Mouse (Mus musculus) macrophage (primary cell): ENCODE results near the gene Vrk3. TPM values are rescaled to one million over a fixed set of nuclear protein-coding genes. Genes with fewer than 3 reads are reported as not detected.
"Not testable (repeated sequence)": the region's sequence is repeated elsewhere in the genome, so short reads cannot be mapped to it uniquely, and the experiment has no call there.

Experiments
- H3K27ac ChIP-seq: fragments of 350-480 bp; formaldehyde crosslinking; 2 replicates; pipeline ENCODE4 v1.9.0; 2021
- H3K36me3 ChIP-seq: fragments of 350-480 bp; formaldehyde crosslinking; 2 replicates; pipeline ENCODE4 v1.9.0; 2021; ENCODE audit errors: inconsistent target
- H3K4me3 ChIP-seq: fragments of 350-480 bp; formaldehyde crosslinking; 2 replicates; pipeline ENCODE4 v1.9.0; 2021; ENCODE audit errors: inconsistent target
- H3K79me2 ChIP-seq: fragments of 350-480 bp; formaldehyde crosslinking; 2 replicates; pipeline ENCODE4 v1.9.0; 2021; ENCODE audit errors: inconsistent target
- WGBS: methylation state at CpG from one replicate; pipeline ENCODE4 v1.1.7; 2026; ENCODE audit warnings: inconsistent platforms; ENCODE audit not compliant: missing documents; 5-methylcytosine and 5-hydroxymethylcytosine counted together
- polyA plus RNA-seq: library from polyadenylated mRNA; stranded (reverse); fragments of 250-400 nt; gene quantifications from 3 replicates; pipeline ENCODE4 v1.2.4, GENCODE M21; 2018; ENCODE audit warnings: inconsistent platforms
- total RNA-seq, 78 experiments: library from RNA; depleted of rRNA; stranded (reverse); fragments of 250-400 nt; gene quantifications; 1 replicate in 9 of 78; 2 replicates in 24 of 78; 3 replicates in 43 of 78; 4 replicates in 2 of 78; pipeline ENCODE4 v1.2.4; 2018; ENCODE audit warnings: inconsistent platforms in 56 of 78

The Vrk3 gene
- total RNA-seq (2018; cell fraction: chromatin; rRNA removed): 100 to 1,000 TPM in 2 of 26 experiments, 10 to 100 TPM in 24; 40.0 to 125 (median 68.7) TPM
- total RNA-seq (2018; cell fraction: cytosol; rRNA removed): 10 to 100 TPM; 24.5 to 46.9 (median 41.9) TPM
- total RNA-seq (2018; cell fraction: nucleus; rRNA removed): 10 to 100 TPM; 28.3 to 78.2 (median 43.7) TPM
- 25.2 to 68.8 TPM (median 45.1 TPM) in 3 replicates for polyA plus RNA-seq

DNA sequence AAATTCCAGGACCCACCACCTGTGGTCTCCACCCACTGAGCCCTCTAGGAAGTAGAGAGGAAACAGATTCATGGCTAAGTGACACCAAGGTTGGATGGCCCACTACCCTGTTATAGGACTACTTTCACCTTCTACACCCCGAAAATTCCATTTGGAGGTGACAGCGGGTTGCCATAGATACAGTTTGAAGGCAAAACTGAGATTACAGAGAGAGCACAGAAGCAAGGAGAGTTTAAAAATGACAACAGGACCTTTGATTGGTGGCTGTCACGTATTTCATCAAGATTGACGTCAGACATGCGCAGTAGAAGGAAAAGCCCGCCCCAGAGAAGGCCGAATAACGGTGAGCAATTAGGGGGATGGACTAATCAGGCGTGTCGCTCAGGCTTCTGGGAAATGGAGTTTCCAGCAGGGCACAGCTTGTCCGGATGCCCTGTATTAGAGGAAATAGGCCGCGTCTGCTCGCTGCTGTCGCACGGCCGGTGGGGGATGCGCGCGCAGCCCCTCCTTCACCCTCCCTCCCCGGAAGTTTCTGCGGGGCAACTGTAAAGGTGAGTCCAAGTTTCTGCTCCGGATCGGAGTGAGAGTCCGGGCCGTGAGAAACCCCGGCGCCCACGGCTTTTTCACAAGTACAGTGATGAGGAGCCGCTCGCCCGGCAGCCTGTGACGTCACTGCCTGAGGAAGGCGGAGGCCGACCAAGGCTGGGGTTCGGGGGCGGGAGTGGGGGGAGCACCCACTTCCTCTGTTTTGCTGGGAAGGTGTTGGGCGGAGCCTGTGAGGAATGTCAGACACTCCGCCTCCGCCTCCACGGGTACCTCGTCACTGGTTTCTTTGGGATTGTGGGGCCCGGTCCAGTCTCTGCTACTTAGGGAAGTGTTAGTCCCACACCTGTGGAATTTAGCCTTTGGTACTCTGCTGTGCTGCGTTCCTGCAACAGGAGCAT, at the start of gene Vrk3:
Gene Vrk3, plus strand, starts transcription at position 313 of the 944 bp plus-strand sequence.
- H3K79me2 ChIP-seq: peaks cover 31% of the 10 kb centered on the region
- peak within 1 kb of the TSS; percentile 69 for H3K27ac ChIP-seq
- peak within 1 kb of the TSS; percentile 61 for H3K4me3 ChIP-seq
- peaks cover 4% of the 10 kb centered on the region; the same call in 1 of the 2 replicates for H3K36me3 ChIP-seq
- under 1% methylated on average over 44 of the region's 44 CpGs for WGBS

GRCm38 (mm10) chr7:44701921-44702320, 46.3 kb upstream of the Vrk3 start:
- Histone ChIP-seq H3K4me3 (no peak overlapping the region), H3K79me2 (no peaks in the 10 kb centered on the region), H3K27ac (no peak overlapping the region), H3K36me3 (no peaks in the 10 kb centered on the region)
- 34% methylated on average over 5 of the region's 6 CpGs for WGBS

DNA sequence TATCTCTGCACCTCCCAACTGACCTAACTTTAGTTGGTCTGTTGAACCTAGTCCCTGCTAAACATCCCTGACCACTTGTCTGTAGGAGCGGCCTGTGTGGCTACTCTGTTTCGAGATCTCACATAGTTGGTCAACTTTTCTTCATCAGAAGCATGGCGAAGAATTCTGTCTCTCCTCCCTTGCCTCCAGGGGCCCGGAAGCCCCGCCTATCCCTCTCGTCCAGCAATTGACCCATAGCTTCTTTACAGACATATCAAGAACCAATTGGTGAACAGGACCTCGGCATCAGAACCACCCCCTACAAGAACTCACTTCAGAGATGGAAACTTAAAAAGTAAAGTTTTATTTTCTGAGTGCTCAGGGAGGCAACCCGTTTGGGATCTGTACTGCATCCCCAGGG, 45.2 kb upstream of the Vrk3 start:
- H3K4me3 ChIP-seq: no peak overlapping the region
- no peaks in the 10 kb centered on the region for H3K79me2 ChIP-seq
- no peaks in the 10 kb centered on the region for H3K36me3 ChIP-seq
- 89% methylated on average over 8 of the region's 8 CpGs for WGBS
- no peak overlapping the region for H3K27ac ChIP-seq

GRCm38 (mm10) chr7:44704363-44704762, 43.9 kb upstream of the Vrk3 start:
- Histone ChIP-seq H3K27ac (no peak overlapping the region), H3K79me2 (no peaks in the 10 kb centered on the region), H3K36me3 (no peaks in the 10 kb centered on the region), H3K4me3 (no peak overlapping the region)
- 63% methylated on average over 3 of the region's 3 CpGs for WGBS

DNA sequence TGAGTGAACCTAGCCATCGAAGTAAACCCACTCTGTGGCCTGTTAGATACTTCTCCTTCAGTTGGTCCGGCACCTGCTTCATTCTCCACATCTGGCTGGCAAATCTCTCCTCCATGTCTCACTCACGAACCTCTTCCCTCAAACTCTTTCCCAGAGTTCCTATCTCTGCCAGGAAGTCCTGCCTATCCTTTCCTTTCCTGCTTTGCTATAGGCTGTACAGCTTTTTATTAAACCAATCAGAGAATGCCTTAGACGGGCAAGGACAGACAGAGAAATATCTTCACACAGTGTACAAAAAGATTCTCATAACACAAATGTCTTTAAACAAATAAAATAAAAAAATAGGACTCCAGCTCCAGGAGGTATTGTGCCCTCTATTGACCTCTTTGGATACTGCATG, 43.1 kb upstream of the Vrk3 start:
- H3K36me3 ChIP-seq: no peaks in the 10 kb centered on the region
- no peak overlapping the region for H3K27ac ChIP-seq
- WGBS: 91% methylated on average over 4 of the region's 4 CpGs
- H3K79me2 ChIP-seq: no peaks in the 10 kb centered on the region
- no peak overlapping the region for H3K4me3 ChIP-seq

- no peak overlapping the region for H3K27ac ChIP-seq
- H3K4me3 ChIP-seq: no peak overlapping the region
- no peaks in the 10 kb centered on the region for H3K79me2 ChIP-seq
Measured at GRCm38 (mm10) chr7:44706322-44706721, 41.9 kb upstream of the Vrk3 start.

GRCm38 (mm10) chr7:44707169-44707675, 41.0 kb upstream of the Vrk3 start:
- 94% methylated on average over 5 of the region's 5 CpGs for WGBS
- no peaks in the 10 kb centered on the region for H3K79me2 ChIP-seq
- H3K27ac ChIP-seq: no peak overlapping the region
- H3K4me3 ChIP-seq: no peak overlapping the region
- H3K36me3 ChIP-seq: no peaks in the 10 kb centered on the region

More at GRCm38 (mm10) chr7:44706322-44706721, 41.9 kb upstream of the Vrk3 start:
- no peaks in the 10 kb centered on the region for H3K36me3 ChIP-seq

DNA sequence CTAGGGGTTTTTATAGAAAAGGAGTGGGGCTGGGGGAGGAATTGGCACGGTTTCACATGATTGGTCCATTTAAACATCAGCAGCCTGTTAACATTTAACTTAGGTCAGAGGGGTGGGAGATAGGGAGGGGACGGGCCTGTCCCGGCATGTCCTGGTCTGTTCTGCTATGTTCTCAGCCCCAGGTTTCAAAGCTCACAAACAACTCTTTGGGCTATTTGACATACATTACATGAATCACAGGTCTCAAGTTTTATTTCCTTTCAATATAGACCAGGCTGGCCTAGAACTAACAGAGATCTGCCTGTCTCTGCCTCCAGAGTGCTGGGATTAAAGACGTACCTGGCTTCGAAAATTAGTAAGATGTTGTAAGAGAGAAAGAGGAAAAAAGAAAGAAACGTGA, 40.1 kb upstream of the Vrk3 start:
- not testable (repeated sequence) for H3K27ac ChIP-seq, H3K4me3 ChIP-seq, H3K79me2 ChIP-seq, H3K36me3 ChIP-seq
- 89% methylated on average over 5 of the region's 6 CpGs for WGBS

- 83% methylated on average over 14 of the region's 14 CpGs for WGBS
- H3K4me3 ChIP-seq: no peak within 1 kb of the TSS
- no peaks in the 10 kb centered on the region for H3K79me2 ChIP-seq
- no peaks in the 10 kb centered on the region for H3K36me3 ChIP-seq
- no peak within 1 kb of the TSS for H3K27ac ChIP-seq
Measured at GRCm38 (mm10) chr7:44708574-44708973, 39.6 kb upstream of the Vrk3 start, which contains the start of gene Izumo2. Izumo2 (plus strand) TSS chr7:44708742.

DNA sequence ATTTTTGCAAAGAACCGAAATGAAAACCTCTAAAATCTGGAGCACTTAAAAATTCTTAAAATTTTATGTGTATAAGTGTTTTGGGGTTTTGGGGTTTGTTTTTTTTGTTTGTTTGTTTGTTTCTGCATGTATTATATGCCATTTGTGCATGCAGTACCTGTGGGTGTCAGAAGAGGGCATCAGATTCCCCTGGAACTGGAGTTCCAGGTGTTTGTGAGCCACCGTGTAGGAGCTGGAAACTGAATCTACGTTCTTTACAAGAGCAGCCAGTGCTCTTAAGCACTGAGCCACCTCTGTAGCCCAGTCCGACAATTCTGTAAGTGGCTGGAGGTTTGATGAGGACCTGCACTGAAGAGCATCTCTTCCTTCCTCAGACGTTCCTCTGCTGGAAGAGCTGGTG, 38.3 kb upstream of the Vrk3 start:
- H3K79me2 ChIP-seq: no peaks in the 10 kb centered on the region
- H3K4me3 ChIP-seq: no peak overlapping the region
- H3K36me3 ChIP-seq: no peaks in the 10 kb centered on the region
- no peak overlapping the region for H3K27ac ChIP-seq
- 92% methylated on average over 5 of the region's 5 CpGs for WGBS

GRCm38 (mm10) chr7:44722058-44722457, 26.2 kb upstream of the Vrk3 start:
- no peaks in the 10 kb centered on the region for H3K79me2 ChIP-seq
- H3K36me3 ChIP-seq: no peaks in the 10 kb centered on the region
- H3K27ac ChIP-seq: no peak overlapping the region
- 70% methylated on average over 5 of the region's 5 CpGs for WGBS
- H3K4me3 ChIP-seq: no peak overlapping the region

DNA sequence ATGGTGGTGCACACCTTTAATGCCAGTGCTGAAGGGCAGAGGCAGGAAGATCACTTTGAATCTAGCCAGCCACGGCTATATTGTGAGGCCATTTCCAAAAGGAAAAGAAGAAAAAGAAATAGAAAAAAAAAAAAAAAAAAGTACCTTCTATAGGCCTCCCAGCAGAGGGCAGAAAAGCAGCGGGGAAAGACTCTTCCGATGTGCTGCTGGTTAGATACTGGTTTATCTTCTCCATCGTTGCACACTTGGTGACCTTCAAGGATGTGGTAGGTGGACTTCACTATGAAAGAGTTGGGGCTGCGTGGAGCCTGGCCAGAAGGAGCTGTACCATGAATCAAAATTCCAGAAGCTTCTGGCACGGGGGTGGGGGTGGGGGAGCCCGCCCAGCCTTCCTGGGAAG, 23.9 kb upstream of the Vrk3 start:
- Histone ChIP-seq H3K4me3 (no peak overlapping the region), H3K27ac (no peak overlapping the region), H3K79me2 (no peaks in the 10 kb centered on the region), H3K36me3 (no peaks in the 10 kb centered on the region)
- 18% methylated on average over 7 of the region's 7 CpGs for WGBS

DNA sequence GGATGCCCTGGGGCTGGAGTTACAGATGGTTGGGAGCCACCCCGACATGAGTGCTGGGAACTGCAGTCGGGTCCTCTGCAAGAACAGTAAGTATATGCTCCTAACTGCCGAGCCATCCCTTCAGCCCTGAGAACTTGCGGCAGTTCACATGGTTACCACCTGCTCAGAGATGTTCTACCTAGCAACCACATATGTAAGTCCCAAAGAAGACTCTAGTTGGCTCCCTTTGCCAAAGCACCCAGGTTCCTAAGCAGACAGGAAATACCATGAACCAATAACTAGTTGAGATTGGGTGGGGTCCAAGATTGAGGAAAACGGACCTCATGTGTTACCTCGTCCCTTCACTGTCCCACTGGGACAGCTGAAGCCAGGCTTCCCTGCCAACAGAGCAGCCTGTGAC, 21.9 kb upstream of the Vrk3 start:
- no peaks in the 10 kb centered on the region for H3K79me2 ChIP-seq
- H3K36me3 ChIP-seq: no peaks in the 10 kb centered on the region
- H3K4me3 ChIP-seq: no peak overlapping the region
- WGBS: 66% methylated on average over 6 of the region's 6 CpGs
- no peak overlapping the region for H3K27ac ChIP-seq

DNA sequence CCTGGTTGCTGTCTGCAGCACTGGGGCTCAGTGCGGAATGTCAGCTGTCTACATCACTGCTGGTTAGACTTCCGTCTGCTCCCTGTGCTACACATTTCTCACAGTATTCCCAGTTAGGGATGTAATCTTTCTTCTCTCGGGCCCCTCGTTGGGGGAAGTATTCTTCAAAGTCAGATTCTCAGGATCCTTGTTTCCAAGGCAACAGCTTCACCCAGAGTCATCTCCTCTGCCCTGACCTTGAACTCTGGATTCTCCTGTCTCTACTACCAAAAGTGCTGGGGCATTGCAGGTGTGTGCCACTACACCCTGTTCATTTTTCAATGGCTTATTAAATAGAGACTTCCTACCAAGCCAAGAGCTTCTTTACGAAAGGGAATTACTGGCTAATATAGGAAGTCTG, 21.1 kb upstream of the Vrk3 start:
- no peak overlapping the region for H3K4me3 ChIP-seq
- H3K27ac ChIP-seq: no peak overlapping the region
- WGBS: 83% methylated on average over 5 of the region's 5 CpGs
- no peaks in the 10 kb centered on the region for H3K79me2 ChIP-seq
- H3K36me3 ChIP-seq: no peaks in the 10 kb centered on the region
